Mouse (Mus musculus) heart, adult 11 months (tissue): ENCODE results near the gene Dbndd2.

Experiments used
- DNase-seq: peaks from one replicate; pipeline ENCODE4 v3.0.0; 2022

Dbndd2 gene

GRCm38 (mm10) chr2:164505619-164506347 lies 19.9 kb downstream of the Dbndd2 start:
- DNase-seq: no peak

DNA sequence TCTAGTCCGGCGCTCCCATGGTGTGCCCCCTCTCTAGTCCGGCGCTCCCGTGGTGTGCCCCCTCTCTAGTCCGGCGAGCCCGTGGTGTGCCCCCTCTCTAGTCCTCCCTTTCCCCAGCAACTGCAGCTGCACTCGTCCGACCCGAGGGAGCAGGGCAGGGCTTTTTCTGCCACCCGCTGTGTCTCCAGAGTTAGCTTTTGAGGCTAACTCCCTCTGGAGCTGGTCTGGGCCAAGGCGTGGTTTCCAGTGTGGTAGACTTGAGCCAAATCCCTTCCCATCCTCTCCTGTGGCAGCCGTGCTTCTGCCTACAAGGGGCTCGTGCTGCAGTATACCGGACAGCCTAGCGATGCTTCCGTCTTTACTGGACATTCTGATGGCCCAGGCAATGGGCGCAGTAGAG lies 21.9 kb downstream of the Dbndd2 start:
- no peak for DNase-seq

DNA sequence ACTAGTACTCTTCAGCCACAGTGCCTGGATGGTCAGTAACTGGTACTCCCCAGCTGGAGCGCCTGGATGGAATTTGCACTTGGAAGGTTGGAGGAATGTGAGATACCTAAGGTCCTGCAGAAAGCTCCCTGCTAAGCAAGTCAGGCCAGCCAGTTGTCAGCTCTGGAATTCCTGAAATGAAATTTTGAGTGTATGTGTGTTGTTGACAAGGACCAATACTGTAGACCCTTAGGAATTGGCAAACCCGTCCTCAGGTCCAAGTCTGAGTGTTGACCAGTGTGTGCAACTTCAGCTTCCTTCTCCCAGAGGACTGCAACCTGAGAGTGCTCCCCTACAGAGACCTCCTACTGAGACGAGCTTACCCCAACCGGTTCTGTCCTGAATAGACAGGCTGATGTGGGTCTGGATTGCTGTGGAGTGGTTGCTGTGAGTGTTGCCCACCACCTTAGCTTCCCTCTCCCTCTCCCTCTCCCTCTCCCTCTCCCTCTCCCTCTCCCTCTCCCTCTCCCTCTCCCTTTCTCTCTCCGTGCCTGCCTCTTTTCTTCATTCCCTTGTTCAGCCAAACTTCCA lies 24.8 kb downstream of the Dbndd2 start:
- DNase-seq: no peak

GRCm38 (mm10) chr2:164512121-164512909 lies 26.4 kb downstream of the Dbndd2 start:
- DNase-seq: peak; percentile 94

GRCm38 (mm10) chr2:164513389-164513788 lies 27.5 kb downstream of the Dbndd2 start:
- DNase-seq: peak; percentile 99

- no peak for DNase-seq
These were observed 29.0 kb downstream of the Dbndd2 start for GRCm38 (mm10) chr2:164514916-164515315.

DNA sequence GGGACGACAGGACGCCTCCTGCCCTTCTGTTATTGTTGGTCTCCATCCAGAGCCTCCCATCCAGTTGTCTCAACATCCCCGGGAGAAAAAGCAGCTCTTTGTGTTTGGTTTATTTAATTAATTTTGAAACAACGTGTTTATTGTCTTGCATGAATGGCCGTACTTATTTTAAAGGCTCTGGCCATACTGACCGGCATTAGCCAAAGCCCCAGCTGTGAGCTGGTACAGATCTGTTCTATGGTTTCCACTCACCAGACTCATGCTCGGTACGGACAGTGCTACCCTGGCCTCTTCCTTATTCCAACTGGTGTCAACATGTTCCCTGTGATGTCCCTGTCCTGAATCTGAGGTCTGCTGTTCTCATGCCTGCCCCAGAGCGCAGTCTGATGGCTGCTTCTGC lies 30.0 kb downstream of the Dbndd2 start:
- DNase-seq: no peak

GRCm38 (mm10) chr2:164516592-164516991 lies 30.7 kb downstream of the Dbndd2 start:
- no peak for DNase-seq

GRCm38 (mm10) chr2:164517485-164518221 lies 31.7 kb downstream of the Dbndd2 start:
- peak; percentile 96 for DNase-seq

DNA sequence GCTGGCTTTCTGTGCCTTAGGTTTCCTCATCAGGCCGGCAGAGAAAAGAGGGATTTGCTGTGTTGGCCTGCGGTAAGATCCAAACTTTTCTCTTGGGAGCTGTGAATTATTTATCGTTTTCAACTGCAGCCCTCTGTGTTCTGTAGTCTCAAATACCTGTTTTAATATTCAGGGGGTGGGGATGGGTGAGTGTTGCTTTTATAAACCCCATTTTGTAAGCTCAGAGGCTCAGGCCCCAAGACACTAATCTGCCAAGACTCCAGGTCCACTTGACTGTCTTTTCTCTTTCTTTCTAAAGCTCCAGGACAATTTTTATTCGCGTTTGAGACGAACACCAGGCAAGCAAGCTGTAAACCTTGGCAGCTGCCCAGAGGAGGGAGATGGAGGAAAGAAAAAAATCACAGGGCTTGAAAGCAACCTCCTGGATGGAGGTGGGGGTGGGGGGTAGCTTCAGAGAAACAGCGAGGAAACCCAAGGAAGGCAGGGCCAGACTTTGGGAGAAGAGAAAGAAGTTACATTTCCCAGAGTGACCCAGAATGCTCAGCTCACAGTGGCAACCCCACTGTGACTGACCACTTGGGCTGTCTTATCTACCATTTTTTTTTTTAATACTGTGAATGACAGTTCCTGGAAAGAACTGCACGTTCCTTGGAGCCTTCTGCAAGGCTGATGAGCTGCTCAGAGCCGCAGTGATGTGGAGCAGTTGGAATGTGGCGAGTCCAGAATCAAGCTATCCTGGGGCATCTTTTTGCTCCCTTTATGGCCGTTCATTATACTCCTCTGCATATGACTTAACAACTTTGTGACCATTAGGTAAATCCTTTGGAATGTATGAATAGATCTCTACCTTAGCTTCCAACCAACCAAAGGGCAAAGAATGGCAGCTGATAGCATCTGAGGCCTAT lies 32.6 kb downstream of the Dbndd2 start:
- DNase-seq: no peak

DNA sequence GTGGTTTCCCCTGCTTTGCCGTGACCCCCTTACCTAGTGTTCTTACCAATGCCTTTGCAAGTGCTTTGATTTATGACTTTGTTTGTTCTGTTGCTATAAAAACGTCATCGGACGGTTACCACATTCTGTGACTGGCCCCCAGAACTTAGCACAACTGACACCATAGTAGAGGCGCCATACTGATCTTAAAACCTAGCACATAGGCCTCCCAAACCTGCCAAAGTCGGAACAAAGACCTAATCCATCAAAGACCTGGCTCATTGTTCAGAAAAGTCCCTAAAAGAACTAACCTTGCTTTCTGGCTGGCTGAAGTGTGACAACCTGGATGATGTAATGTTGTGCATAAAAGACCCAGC lies 33.2 kb downstream of the Dbndd2 start:
- DNase-seq: no peak

GRCm38 (mm10) chr2:164520782-164521181 lies 34.9 kb downstream of the Dbndd2 start:
- DNase-seq: no peak

DNA sequence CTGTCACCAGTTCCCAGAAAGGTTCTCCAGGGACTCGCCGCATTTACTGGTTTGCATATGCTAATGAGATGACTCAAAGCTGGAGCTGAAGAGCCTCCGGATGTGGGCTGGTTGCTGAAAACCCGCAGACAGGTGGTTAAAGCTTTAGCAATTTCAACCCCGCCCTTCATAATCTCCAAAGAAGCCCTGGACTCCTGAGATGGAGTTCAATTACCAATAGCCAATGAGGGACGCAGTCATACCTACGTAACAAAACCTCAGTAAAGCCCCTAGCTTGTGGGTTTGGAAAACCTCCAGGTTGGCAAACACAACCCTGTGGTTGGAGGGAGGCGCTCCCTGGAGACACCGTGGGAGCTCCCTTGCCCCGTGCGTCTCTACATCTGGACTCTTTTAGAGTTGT lies 35.9 kb downstream of the Dbndd2 start:
- no peak for DNase-seq

DNA sequence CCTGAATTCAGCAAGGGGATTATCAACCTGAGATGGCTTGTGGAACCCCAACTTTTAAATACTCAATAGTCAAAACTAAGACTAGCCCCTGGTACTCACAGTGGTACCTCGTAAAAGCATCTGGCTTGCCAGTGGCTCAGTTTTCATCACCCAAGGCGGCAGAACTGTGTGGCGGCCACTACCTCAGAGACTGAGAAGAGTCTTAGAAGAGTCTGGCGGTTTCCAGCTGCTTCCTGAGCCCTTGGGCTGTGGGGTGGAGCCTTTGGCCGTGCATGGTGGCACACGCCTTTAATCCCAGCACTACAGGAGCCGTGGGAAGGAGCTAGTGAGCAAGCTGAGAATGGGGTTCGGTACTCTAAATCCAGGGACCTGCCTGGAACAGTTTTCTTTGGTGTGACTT lies 36.4 kb downstream of the Dbndd2 start:
- no peak for DNase-seq

DNA sequence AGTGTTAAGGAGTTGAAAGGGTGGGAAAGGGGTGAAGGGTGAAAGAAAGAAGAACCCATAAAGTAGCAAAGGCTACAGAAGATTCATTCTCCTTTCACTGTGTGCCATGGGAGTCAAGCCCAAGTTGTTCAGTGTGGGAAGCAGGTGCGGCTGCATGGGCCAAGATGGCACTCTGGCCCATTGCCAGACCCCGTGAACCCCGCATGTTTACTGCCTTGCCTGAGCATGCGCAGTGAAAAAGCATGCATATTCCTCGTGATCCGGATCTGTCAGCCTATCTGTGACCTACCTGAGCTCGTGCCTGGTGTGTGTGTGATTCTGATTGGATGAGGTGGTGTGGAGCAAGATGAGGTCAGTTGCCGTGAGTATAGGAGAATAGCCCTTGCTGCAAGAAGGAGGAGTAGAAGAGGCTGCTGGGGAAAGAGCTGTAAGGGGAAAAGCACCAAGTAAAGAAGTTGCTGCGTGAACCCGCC lies 37.4 kb downstream of the Dbndd2 start:
- no peak for DNase-seq

DNA sequence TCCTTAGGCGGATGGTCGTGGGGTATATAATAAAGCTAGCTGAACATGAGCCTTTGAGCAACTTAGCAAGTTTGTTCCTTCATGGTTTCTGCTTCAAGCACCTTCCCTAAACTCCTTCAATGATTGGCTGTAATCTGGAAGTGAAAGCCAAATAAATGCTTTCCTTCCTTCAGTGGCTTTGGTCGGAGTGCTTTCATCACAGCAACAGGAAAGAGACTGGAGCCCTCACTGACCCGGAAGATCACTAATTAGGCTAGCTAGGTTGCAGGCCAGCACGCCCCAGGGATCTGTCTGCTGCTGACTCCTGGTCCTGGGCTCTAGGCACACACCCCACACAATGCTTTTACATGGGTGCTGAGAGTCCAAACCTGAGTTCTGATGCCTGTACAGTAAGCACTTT lies 42.7 kb downstream of the Dbndd2 start:
- no peak for DNase-seq

- no peak for DNase-seq
These were observed 45.3 kb downstream of the Dbndd2 start for GRCm38 (mm10) chr2:164531169-164531568.

- no peak for DNase-seq
These were observed 48.4 kb downstream of the Dbndd2 start for GRCm38 (mm10) chr2:164534315-164534714.

- no peak for DNase-seq
These were observed 51.1 kb downstream of the Dbndd2 start for GRCm38 (mm10) chr2:164537003-164537402.

DNA sequence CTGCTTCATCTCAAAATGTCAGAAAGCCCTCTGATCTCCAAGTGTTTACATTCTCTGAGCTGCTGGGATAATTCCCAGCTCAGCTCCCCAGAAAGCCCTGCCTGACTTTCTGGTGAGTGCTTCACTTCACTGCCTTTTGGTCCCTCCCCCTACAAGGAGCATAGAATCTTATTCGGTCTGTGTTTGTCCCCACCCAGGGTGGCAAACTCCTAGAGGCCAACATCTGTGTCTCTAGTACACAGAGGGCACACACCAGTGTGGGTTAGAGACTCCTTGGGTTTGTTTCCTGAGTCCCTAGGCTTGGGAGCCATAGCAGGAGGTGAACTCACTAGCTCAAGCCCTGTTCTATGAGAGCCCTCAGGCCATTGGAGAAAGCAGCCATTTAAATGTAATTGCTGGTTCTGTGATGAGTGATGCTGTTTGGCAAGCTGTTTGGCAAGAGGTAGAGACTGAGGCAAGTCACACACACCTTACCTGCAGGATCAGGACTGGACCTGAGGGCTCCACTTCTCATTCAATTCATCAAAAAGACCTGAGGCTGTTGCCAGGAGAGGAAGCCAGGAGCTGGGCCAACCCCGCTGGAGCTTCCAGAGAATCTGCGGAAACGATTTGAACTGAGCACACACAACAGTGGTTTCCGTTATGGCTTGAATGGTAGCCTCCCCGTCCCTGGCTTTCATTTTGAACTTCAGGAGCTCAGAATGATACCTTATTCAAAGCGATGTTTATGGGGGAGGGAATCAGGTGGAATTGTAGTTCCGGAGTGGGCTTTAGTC lies 54.9 kb downstream of the Dbndd2 start:
- peak; percentile 90 for DNase-seq

DNA sequence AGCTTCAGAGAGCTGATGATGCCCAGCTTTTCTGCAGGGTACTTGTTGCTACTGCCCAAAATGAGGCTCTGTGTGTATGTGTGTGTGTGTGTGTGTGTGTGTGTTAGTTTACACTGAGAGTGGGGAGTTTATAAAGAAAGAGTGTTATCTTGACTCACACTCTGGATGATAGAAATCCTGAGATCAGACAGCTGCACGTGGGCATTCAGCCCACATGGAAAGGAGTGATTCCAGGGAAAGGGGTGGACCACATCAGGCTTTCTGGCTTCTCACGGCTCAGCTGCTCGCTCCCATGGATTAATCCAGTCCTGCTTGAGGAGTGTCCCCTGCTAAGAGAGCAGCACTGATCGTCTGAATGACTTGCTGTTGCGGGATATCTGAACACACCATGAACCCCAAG lies 56.2 kb downstream of the Dbndd2 start:
- DNase-seq: no peak
